Mouse (Mus musculus) kidney, embryonic 16.5 days (tissue): Measurements from ENCODE around the gene Slc39a9. TPM values are rescaled to one million over a fixed set of nuclear protein-coding genes. Genes with fewer than 3 reads are reported as not detected.

Experiments
- ATAC-seq: fragments of 200-750 bp; cut with Nextera tagmentation; 2 replicates; pipeline ENCODE4 v1.8.0; 2017; ENCODE audit warnings: moderate TSS enrichment; ENCODE audit not compliant: low FRiP score, low TSS enrichment
- H3K27ac ChIP-seq: fragments of 300-500 bp; sonication (generic); 2 replicates; pipeline ENCODE4 v1.5.1; 2014; ENCODE audit warnings: low read length
- H3K27me3 ChIP-seq: fragments of 300-500 bp; sonication (generic); 2 replicates; pipeline ENCODE4 v1.6.1; 2014; ENCODE audit warnings: low read length, control low read depth, mixed read lengths; ENCODE audit not compliant: insufficient read depth
- H3K36me3 ChIP-seq: fragments of 300-500 bp; sonication (generic); 2 replicates; pipeline ENCODE4 v1.6.1; 2014; ENCODE audit warnings: low read length, control low read depth, mixed read lengths; ENCODE audit not compliant: insufficient read depth
- H3K4me1 ChIP-seq: fragments of 300-500 bp; sonication (generic); 2 replicates; pipeline ENCODE4 v1.6.1; 2014; ENCODE audit warnings: low read length, control low read depth, mixed read lengths; ENCODE audit not compliant: insufficient read depth
- H3K4me2 ChIP-seq: fragments of 300-500 bp; sonication (generic); replicated peaks from 2 replicates; pipeline ENCODE4 v1.6.1; 2014; ENCODE audit warnings: low read depth, low read length
- H3K4me3 ChIP-seq: fragments of 300-500 bp; sonication (generic); 2 replicates; pipeline ENCODE4 v1.5.1; 2014; ENCODE audit warnings: mild to moderate bottlenecking, low read length
- H3K9ac ChIP-seq: fragments of 300-500 bp; sonication (generic); replicated peaks from 2 replicates; pipeline ENCODE4 v1.6.1; 2014; ENCODE audit warnings: low read length
- H3K9me3 ChIP-seq: fragments of 300-500 bp; sonication (generic); 2 replicates; pipeline ENCODE4 v1.6.1; 2016; ENCODE audit warnings: low read length, control low read depth
- WGBS: fragments of 180-500 bp; shearing (Covaris S2); extraction: QIAGEN DNeasy Blood & Tissue Kit; methylation state at CpG from one replicate; pipeline ENCODE4 v1.1.7; 2014; 5-methylcytosine and 5-hydroxymethylcytosine counted together
- polyA plus RNA-seq: library from polyadenylated mRNA; unstranded; fragments of >200 nt; fragmentation: Nextera tagmentation; extraction: Ambion mirVana; gene quantifications from 2 replicates; pipeline ENCODE4 v1.2.1, GENCODE M21; 2015

The Slc39a9 gene
- polyA plus RNA-seq, 1 experiment from 2014 or later, result 32.0 TPM

DNA sequence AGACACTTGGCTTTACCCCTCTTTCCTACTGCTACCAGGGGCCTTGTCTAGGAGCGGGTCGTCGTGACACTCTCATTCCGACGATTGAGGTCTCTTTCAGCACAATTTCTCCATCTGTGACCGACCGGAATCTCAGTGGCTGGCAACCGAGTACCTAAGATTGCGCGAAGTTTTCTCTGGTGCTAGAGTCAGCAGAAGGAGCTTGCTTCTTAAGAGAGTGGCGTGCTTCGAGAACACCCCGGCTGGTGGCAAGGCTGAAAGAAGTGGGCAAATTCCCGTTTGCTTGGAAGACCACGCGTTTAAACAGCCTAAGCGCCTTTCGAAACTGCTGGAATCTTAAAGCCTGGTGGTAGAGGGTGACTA is 804 bp downstream of the Slc39a9 start:
- WGBS, result 6% methylated on average over 18 of the region's 18 CpGs
- Histone ChIP-seq H3K27ac (no peak overlapping the region), H3K4me1 (peaks cover 30% of the 10 kb centered on the region), H3K4me3 (peak overlapping the region; percentile 99), H3K9me3 (no peaks in the 10 kb centered on the region), H3K36me3 (peaks cover 23% of the 10 kb centered on the region), H3K27me3 (no peaks in the 10 kb centered on the region), H3K9ac (peak overlapping the region; percentile 97), H3K4me2 (peak overlapping the region; percentile 73)
- no peak for ATAC-seq

DNA sequence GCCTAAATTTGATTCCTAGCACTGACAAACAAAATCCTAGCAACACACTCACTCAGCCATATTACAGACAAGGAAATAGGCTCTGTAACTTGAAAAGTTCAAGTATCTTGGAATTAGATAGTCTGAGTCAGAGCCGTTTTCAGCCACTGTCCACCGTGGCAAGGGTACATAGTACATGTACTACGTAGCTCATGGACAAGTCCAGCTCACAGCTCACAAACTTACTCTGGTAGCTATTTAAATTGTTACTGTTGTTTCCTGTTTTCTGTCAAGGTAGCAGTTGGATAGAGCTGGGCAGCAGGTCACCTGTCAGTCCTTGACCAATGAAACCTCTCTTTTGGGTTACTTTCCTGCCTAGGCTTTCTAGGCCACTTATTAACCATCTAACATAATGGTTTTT is 2.7 kb downstream of the Slc39a9 start:
- H3K9me3 ChIP-seq, result no peaks in the 10 kb centered on the region
- H3K4me1 ChIP-seq, result peaks cover 30% of the 10 kb centered on the region
- H3K9ac ChIP-seq, result no peak overlapping the region; the same call in 1 of the 2 replicates
- no peak overlapping the region for H3K4me3 ChIP-seq
- H3K27ac ChIP-seq, result no peak overlapping the region
- 89% methylated on average over 3 of the region's 3 CpGs for WGBS
- no peaks in the 10 kb centered on the region for H3K27me3 ChIP-seq
- ATAC-seq, result no peak
- no peak overlapping the region for H3K4me2 ChIP-seq
- H3K36me3 ChIP-seq, result 0 out of 2 replicates have a peak, but pooled peaks cover 8% of the 10 kb centered on the region

DNA sequence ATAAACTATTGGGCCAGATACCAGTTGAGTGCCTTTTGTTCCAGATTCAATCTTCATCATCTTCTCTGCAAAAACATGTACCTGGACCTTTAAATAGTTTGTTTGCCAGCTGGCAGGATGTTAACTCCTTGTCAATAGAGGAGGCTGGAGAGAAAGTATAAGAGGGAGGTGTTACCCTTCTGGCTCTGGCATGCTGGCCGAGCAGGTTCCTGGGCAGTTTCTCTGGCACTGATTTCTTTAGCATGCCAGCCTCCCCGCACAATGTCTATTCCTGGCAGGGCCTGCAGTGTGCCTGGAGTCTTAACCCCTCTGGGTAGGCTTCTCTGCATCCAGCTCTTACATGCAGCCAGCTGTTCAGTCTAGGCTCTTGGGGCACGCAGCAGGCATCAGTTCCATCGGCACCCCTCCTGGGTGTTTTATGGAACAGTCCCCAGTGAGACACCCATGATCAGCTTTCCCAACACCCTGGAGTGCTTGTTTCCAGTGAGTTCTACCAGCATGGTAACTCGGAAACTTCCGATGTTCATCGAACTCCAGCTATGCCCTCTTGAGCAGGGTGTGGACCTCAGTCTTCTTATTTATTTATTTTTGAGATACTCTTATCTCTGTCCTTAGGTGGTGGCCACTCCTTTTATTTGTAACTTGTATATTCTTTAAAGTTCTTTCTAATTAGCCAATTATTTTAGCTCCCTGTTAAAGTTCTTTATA is 10.4 kb downstream of the Slc39a9 start:
- Histone ChIP-seq H3K4me1 (no peaks in the 10 kb centered on the region), H3K4me3 (no peak overlapping the region), H3K4me2 (no peak overlapping the region), H3K36me3 (no peaks in the 10 kb centered on the region), H3K9me3 (no peaks in the 10 kb centered on the region), H3K27me3 (no peaks in the 10 kb centered on the region), H3K9ac (no peak overlapping the region), H3K27ac (no peak overlapping the region)
- WGBS, result 93% methylated on average over 7 of the region's 7 CpGs
- ATAC-seq, result no peak

DNA sequence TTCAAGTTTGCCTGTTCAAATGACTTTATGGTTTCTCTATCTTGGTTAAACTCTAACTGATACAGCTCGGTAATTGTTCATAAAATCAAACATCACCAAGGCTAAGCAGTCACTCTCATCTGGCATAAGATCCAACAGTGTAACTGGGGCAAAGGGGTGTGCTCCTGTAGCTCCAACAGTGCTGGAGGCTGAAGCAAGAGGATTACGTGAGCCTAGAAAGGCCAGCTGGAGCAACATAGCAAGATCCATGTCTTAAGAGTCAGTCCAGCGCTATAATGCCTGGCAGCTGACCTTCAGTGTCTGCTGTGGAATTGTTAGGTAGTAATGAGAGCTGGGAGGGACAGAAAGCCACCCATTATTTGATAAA is 11.0 kb downstream of the Slc39a9 start:
- H3K9me3 ChIP-seq, result no peaks in the 10 kb centered on the region
- H3K4me2 ChIP-seq, result no peak overlapping the region
- 92% methylated on average over 3 of the region's 3 CpGs for WGBS
- H3K9ac ChIP-seq, result no peak overlapping the region
- no peaks in the 10 kb centered on the region for H3K27me3 ChIP-seq
- H3K36me3 ChIP-seq, result no peaks in the 10 kb centered on the region
- no peak overlapping the region for H3K4me3 ChIP-seq
- no peak for ATAC-seq
- H3K4me1 ChIP-seq, result no peaks in the 10 kb centered on the region
- H3K27ac ChIP-seq, result no peak overlapping the region

DNA sequence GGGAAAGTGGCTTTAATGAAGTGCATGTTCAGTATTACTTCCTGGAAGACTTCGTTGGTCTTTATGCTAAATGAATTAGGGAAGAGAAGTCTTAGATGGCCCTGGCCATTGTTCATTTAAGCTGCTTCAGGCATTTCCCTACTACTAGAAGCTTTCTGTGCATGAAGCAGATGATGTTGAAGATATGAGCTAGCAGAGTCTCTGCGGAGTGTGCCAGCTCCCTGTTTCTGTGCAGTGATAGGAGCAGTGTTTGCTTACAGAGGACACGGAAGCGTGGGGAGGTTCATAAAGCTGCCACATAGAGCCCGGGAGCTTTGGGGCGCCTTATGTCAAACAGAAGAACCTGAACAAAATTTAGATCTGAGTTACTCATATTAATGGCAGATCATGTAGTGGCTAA is 15.0 kb downstream of the Slc39a9 start:
- no peaks in the 10 kb centered on the region for H3K4me1 ChIP-seq
- no peaks in the 10 kb centered on the region for H3K27me3 ChIP-seq
- no peak overlapping the region for H3K4me3 ChIP-seq
- ATAC-seq, result no peak
- peak overlapping the region; percentile 67 for H3K27ac ChIP-seq
- no peak overlapping the region for H3K9ac ChIP-seq
- H3K36me3 ChIP-seq, result peaks cover 9% of the 10 kb centered on the region; the same call in 1 of the 2 replicates
- no peaks in the 10 kb centered on the region for H3K9me3 ChIP-seq
- 67% methylated on average over 6 of the region's 6 CpGs for WGBS
- no peak overlapping the region for H3K4me2 ChIP-seq

DNA sequence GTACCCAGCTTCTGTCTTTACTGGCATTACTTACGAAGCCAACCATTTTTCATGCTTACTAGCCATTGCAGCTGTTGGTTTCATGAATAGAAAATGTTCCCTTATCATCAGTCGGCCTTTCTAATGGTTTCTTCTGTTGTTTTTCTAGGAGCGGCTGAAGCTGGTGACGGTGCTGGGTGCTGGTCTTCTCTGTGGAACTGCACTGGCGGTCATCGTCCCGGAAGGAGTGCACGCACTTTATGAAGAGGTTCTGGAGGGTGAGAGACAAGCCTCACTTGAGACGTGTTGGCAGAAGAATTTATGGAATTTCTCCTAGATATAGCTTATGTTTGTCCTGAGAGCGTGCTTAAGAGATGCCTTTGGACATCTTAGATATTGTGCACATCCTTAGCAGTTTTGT is 18.6 kb downstream of the Slc39a9 start:
- ATAC-seq, result no peak
- H3K36me3 ChIP-seq, result peaks cover 11% of the 10 kb centered on the region
- no peak overlapping the region for H3K27ac ChIP-seq
- no peaks in the 10 kb centered on the region for H3K27me3 ChIP-seq
- no peaks in the 10 kb centered on the region for H3K4me1 ChIP-seq
- H3K4me3 ChIP-seq, result no peak overlapping the region
- no peak overlapping the region for H3K4me2 ChIP-seq
- no peaks in the 10 kb centered on the region for H3K9me3 ChIP-seq
- WGBS, result 92% methylated on average over 10 of the region's 10 CpGs
- no peak overlapping the region for H3K9ac ChIP-seq

DNA sequence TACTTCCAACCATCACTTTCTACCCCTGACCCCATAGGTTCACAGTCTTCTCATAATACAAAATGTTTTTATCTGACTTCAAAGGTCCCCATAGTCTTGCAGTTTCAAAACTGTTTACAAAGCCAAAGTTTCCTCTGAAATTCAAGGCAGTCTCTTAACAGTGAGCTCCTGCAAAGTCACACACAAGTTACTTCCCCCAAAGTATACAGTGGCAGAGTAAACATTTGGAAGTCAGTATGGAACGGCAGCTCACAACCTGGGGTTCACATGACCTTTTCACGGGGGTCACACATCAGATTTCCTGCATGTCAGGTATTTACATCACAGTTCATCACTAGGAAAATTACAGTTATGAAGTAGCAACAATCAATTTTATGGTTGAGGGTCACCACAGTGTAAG is 20.3 kb downstream of the Slc39a9 start:
- Histone ChIP-seq H3K27me3 (no peaks in the 10 kb centered on the region), H3K4me1 (no peaks in the 10 kb centered on the region), H3K27ac (no peak overlapping the region), H3K9ac (no peak overlapping the region), H3K36me3 (peaks cover 21% of the 10 kb centered on the region), H3K9me3 (no peaks in the 10 kb centered on the region), H3K4me3 (no peak overlapping the region), H3K4me2 (no peak overlapping the region)
- WGBS, result 60% methylated on average over 2 of the region's 2 CpGs
- ATAC-seq, result no peak

DNA sequence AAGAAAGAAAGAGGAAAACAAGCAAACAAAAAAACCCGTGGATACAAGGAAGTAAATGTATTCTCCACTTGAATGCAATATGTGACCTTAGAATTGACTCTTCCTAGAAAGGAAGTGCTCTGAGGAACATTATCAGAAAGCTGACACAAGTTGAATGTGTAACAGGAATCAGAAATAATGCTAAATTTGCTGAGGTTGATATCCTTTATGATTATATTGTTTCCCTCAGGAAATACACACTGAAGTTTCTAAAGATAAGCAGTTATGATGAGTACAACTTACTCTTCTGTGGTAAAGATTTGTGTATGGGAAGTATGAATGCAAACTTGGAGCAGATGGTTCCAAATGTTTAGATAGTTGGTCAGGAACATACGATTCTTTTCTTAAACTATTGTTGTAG is 24.7 kb downstream of the Slc39a9 start:
- no peaks in the 10 kb centered on the region for H3K9me3 ChIP-seq
- no peak for ATAC-seq
- no peak overlapping the region for H3K4me2 ChIP-seq
- H3K4me3 ChIP-seq, result no peak overlapping the region
- WGBS, result 80% methylated on average over 2 of the region's 2 CpGs
- no peaks in the 10 kb centered on the region for H3K27me3 ChIP-seq
- H3K4me1 ChIP-seq, result no peaks in the 10 kb centered on the region
- no peak overlapping the region for H3K27ac ChIP-seq
- peaks cover 17% of the 10 kb centered on the region for H3K36me3 ChIP-seq
- H3K9ac ChIP-seq, result no peak overlapping the region

DNA sequence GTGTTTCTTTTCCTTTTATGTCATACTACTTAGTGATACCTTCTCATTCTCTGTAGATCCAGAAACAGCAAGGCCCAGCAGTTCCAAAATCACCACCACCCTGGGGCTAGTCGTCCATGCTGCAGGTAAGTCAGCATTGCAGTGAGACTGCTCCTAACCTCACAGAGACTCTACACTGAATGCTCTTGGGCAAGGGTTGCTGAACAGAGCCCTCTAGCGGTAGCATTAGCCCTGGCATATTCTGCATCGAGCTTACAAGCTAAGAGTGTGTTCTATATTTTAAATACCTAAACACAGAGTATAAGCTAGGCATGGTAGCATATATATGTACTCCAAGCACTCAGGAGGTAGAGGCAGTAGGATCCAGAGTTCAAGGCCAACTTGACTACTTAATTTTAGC is 29.5 kb downstream of the Slc39a9 start:
- no peak overlapping the region for H3K27ac ChIP-seq
- no peak overlapping the region for H3K4me2 ChIP-seq
- no peak for ATAC-seq
- no peak overlapping the region for H3K9ac ChIP-seq
- H3K9me3 ChIP-seq, result no peaks in the 10 kb centered on the region
- H3K36me3 ChIP-seq, result peaks cover 37% of the 10 kb centered on the region
- 8% methylated on average over 3 of the region's 3 CpGs for WGBS
- no peaks in the 10 kb centered on the region for H3K4me1 ChIP-seq
- H3K27me3 ChIP-seq, result no peaks in the 10 kb centered on the region
- no peak overlapping the region for H3K4me3 ChIP-seq

DNA sequence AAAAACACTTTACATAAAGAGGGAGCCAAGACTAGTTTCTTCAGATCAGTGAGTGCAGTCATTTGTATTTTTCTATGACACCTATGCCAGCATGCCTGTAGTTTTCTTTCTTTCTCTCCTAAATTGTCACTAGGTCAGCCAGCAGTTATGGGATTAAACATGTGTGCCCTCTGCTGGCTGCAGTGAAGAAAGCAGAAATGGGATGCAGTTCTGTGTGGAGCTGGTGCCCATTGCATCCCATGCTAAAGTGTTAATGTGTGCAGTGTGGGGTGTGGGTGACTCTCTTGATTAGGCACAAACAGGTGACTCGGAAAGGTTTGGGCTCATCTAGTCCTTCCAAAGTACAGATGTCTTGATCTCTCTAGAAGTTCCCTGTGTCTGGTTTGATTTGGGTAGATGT is 37.7 kb downstream of the Slc39a9 start:
- Histone ChIP-seq H3K4me1 (no peaks in the 10 kb centered on the region), H3K4me3 (no peak overlapping the region), H3K4me2 (no peak overlapping the region), H3K27ac (no peak overlapping the region), H3K36me3 (peaks cover 17% of the 10 kb centered on the region), H3K27me3 (no peaks in the 10 kb centered on the region), H3K9ac (no peak overlapping the region), H3K9me3 (no peaks in the 10 kb centered on the region)
- WGBS, result 86% methylated on average over 1 of the region's 1 CpGs
- no peak for ATAC-seq
